24 mouse cellular contexts compared by ENCODE assay signal in the genomic region with DNA sequence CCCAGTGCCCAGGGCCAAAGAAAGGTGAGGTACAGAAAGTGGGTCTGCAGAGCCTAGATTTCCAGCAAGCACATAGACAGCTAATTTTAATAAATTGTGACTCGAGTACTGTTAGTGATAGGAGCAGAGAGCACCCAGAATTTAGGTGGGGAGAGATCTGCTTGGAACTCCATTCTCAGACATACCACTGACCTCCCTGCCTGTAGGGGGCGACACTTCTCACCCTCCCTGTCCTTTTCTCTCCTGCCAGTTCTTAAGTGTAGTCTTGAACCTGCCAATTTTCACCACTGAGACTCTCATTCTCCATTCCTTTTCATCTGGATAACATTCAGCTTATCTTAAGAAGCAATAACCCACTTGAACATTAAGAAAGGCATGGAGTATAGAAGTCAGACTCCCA.
DNase-seq lines count a peak whose midpoint lies in the region; TF ChIP-seq lines count a peak whose summit lies in the region.
"Had no signal": no experiment of that assay in that cellular context is flagged by ENCODE, and none has a peak within 500 bp of the region (broad histone marks: within the 10 kb centered on the region; RNA-seq: fewer than 3 reads in every experiment).

No protein-coding gene starts in this region.

- no peak for TF ChIP-seq POLR2A in kidney, adult 2 months (IDR thresholded peaks at IDR 0.05; ENCODE audit: low read depth, low read length)
- TF ChIP-seq POLR2A in embryonic fibroblast, embryonic 13.5 days (IDR thresholded peaks at IDR 0.05; ENCODE audit: low read depth, low read length) = no peak

- H3K9ac ChIP-seq in ES-E14 (ENCODE audit: insufficient read depth, low read depth, low read length, poor library complexity, severe bottlenecking) = no peak overlapping the region
- H3K9ac ChIP-seq: embryonic facial prominence, embryonic 15.5 days; heart, embryonic 12.5 days; hindbrain, embryonic 14.5 days; liver, embryonic 12.5 days had no signal

- no peaks in the 10 kb centered on the region for H3K27me3 ChIP-seq in kidney, adult 2 months (replicated peaks; ENCODE audit: control insufficient read depth, insufficient read depth, low read length)
- H3K27me3 ChIP-seq: embryonic facial prominence, embryonic 15.5 days; liver, embryonic 12.5 days had no signal

- no peak overlapping the region for H3K4me3 ChIP-seq in kidney, adult 2 months (ENCODE audit: insufficient read depth, low read depth, low read length)
- H3K4me3 ChIP-seq in ES-E14 (ENCODE audit: insufficient read depth in 1 of 2, low read depth in 1 of 2, low read length in 2 of 2, poor library complexity in 1 of 2, severe bottlenecking in 1 of 2) = no peak overlapping the region
- H3K4me3 ChIP-seq in embryonic fibroblast, embryonic 13.5 days (ENCODE audit: insufficient read depth, low read length) = no peak overlapping the region
- H3K4me3 ChIP-seq: embryonic facial prominence, embryonic 15.5 days; heart, embryonic 12.5 days; liver, embryonic 12.5 days had no signal

- no peaks in the 10 kb centered on the region for H3K36me3 ChIP-seq in kidney, adult 2 months (ENCODE audit: control insufficient read depth, insufficient read depth, low read length)
- no peaks in the 10 kb centered on the region for H3K36me3 ChIP-seq in ES-E14 (ENCODE audit: control insufficient read depth, insufficient read depth, low read length, poor library complexity, severe bottlenecking)
- H3K36me3 ChIP-seq: embryonic facial prominence, embryonic 15.5 days; heart, embryonic 12.5 days; liver, embryonic 12.5 days had no signal

- no peak overlapping the region for H3K27ac ChIP-seq in kidney, adult 2 months (ENCODE audit: insufficient read depth, low read depth, low read length)
- H3K27ac ChIP-seq in ES-E14 (ENCODE audit: insufficient read depth, low read depth, low read length, poor library complexity, severe bottlenecking) = no peak overlapping the region
- no peak overlapping the region for H3K27ac ChIP-seq in embryonic fibroblast, embryonic 13.5 days (ENCODE audit: insufficient read depth, low read length)
- H3K27ac ChIP-seq: embryonic facial prominence, embryonic 15.5 days; hindbrain, embryonic 14.5 days; liver, embryonic 12.5 days had no signal

- TF ChIP-seq CTCF in kidney, adult 2 months (conservative IDR thresholded peaks at IDR 0.05; ENCODE audit: insufficient read depth, insufficient read length, low read depth, low read length) = 0 out of 2 replicates have a peak, but pooled peaks have one; percentile 12
- 0 out of 2 replicates have a peak, but pooled peaks have one; percentile 7 for TF ChIP-seq CTCF in embryonic fibroblast, embryonic 13.5 days (IDR thresholded peaks at IDR 0.05; ENCODE audit: borderline replicate concordance, insufficient read depth, low read length)

- in situ Hi-C loops in ES-E14 (cut with MboI; ENCODE audit: low sequenced_read_pairs in 2 of 2, unreplicated experiment in 2 of 2) = no loop called here

- no peak for DNase-seq in kidney, adult 2 months
- DNase-seq in kidney, adult 8-10 months = no peak
- DNase-seq in retina, embryonic 14.5 days (ENCODE audit: low spot score) = peak; percentile 10
- DNase-seq in retina, postnatal 1 day = no peak
- peak; percentile 25 for DNase-seq in ES-E14 (ENCODE audit: low read depth, low spot score)
- no peak for DNase-seq in adrenal gland, postnatal 4 days (ENCODE audit: low spot score in 2 of 2)
- no peak for DNase-seq in urinary bladder, postnatal 36 days (ENCODE audit: low spot score in 2 of 2)
- DNase-seq: adrenal gland, postnatal 25 days; B cell, adult 2 months; cerebellum, adult 11 months; cerebellum, adult 9-11 months; gastrocnemius, postnatal 10 days; heart, postnatal 14 days; kidney, postnatal 4 days; lung, adult 18-20 months; midbrain, embryonic 14.5 days; right cerebral cortex, postnatal 25 days; spleen, adult 18-20 months; thymus, postnatal 36 days had no signal

- no peaks in the 10 kb centered on the region for H3K4me1 ChIP-seq in kidney, adult 2 months (ENCODE audit: control insufficient read depth, insufficient read depth, low read length)
- peaks cover 0 to 4% of the 10 kb centered on the region in 2 experiments; a peak in 1 of 4 replicates for H3K4me1 ChIP-seq in ES-E14 (ENCODE audit: control insufficient read depth in 2 of 2, insufficient read depth in 2 of 2, low read length in 2 of 2, poor library complexity in 1 of 2)
- H3K4me1 ChIP-seq in embryonic fibroblast, embryonic 13.5 days (ENCODE audit: control insufficient read depth, insufficient read depth, low read length) = no peaks in the 10 kb centered on the region
- H3K4me1 ChIP-seq: embryonic facial prominence, embryonic 15.5 days; heart, embryonic 12.5 days; liver, embryonic 12.5 days had no signal

- no peaks in the 10 kb centered on the region for H3K9me3 ChIP-seq in ES-E14 (ENCODE audit: control insufficient read depth, insufficient read depth, low read depth, low read length)
- H3K9me3 ChIP-seq: embryonic facial prominence, embryonic 15.5 days; heart, embryonic 12.5 days; liver, embryonic 12.5 days had no signal

- WGBS in kidney, adult 2 months = 75% methylated on average over 2 of the region's 2 CpGs

TF ChIP-seq in ES-E14, 5 proteins besides CTCF, POLR2A, EP300 and RAD21:
- TF ChIP-seq MAFK (IDR thresholded peaks at IDR 0.05; ENCODE audit: insufficient read depth, low read depth, low read length) (no peak), CHD2 (IDR thresholded peaks at IDR 0.05; ENCODE audit: low read depth, low read length) (no peak), ZC3H11A (IDR thresholded peaks at IDR 0.05; ENCODE audit: borderline replicate concordance, low read depth, low read length) (no peak), ZNF384 (IDR thresholded peaks at IDR 0.05; ENCODE audit: low read depth, low read length) (no peak), HCFC1 (IDR thresholded peaks at IDR 0.05; ENCODE audit: borderline replicate concordance, insufficient read depth, low read length) (no peak)

Comparison
In these comparisons a context has a peak if more than half of its experiments do, and no peak if none do; other contexts are left out.
1. DNase-seq: peak in retina, embryonic 14.5 days (single experiment) and ES-E14 (single experiment); none in kidney, adult 2 months (single experiment), kidney, adult 8-10 months (0 of 2), retina, postnatal 1 day (single experiment), adrenal gland, postnatal 4 days (0 of 2) and urinary bladder, postnatal 36 days (0 of 2).